Mouse (Mus musculus) MEL (cell line): ENCODE data around the gene Dram1. TPM values are rescaled to one million over a fixed set of nuclear protein-coding genes. Genes with fewer than 3 reads are reported as not detected.

Experiments
- DNase-seq: peaks from one replicate; pipeline ENCODE4 v3.0.0; 2011; ENCODE audit warnings: low read depth, low spot score
- H3K27ac ChIP-seq: 2 replicates; pipeline ENCODE4 v1.5.1; 2012; ENCODE audit warnings: low read depth, mild to moderate bottlenecking, control low read depth, low read length, moderate library complexity; ENCODE audit not compliant: control insufficient read depth
- H3K27me3 ChIP-seq, 2 experiments: fragments of 150-350 bp in 1 of 2; sonication (generic) in 1 of 2; 2 replicates each; pipeline ENCODE4 v1.6.1; 2012; ENCODE audit warnings: low read length in 2 of 2, mild to moderate bottlenecking in 2 of 2, improper control_type of control experiment in 1 of 2, moderate library complexity in 1 of 2; ENCODE audit not compliant: insufficient read depth in 2 of 2, control insufficient read depth in 1 of 2
- H3K36me3 ChIP-seq, 2 experiments: 2 replicates each; pipeline ENCODE4 v1.6.1; 2012 to 2014; ENCODE audit warnings: low read length in 2 of 2, improper control_type of control experiment in 1 of 2, inconsistent platforms in 1 of 2, mild to moderate bottlenecking in 1 of 2; ENCODE audit not compliant: insufficient read depth in 2 of 2, control insufficient read depth in 1 of 2
- H3K4me1 ChIP-seq, 2 experiments: fragments of 150-350 bp in 1 of 2; sonication (generic) in 1 of 2; 2 replicates each; pipeline ENCODE4 v1.6.1; 2012; ENCODE audit warnings: low read length in 2 of 2, improper control_type of control experiment in 1 of 2, mild to moderate bottlenecking in 1 of 2; ENCODE audit not compliant: insufficient read depth in 2 of 2, control insufficient read depth in 1 of 2
- H3K4me3 ChIP-seq, 2 experiments: fragments of 150-350 bp in 1 of 2; sonication (generic) in 1 of 2; 2 replicates each; pipeline ENCODE4 v1.5.1; 2012; ENCODE audit warnings: low read depth in 2 of 2, low read length in 2 of 2, mild to moderate bottlenecking in 2 of 2, moderate library complexity in 2 of 2, control low read depth in 1 of 2, improper control_type of control experiment in 1 of 2; ENCODE audit not compliant: control insufficient read depth in 1 of 2, insufficient read depth in 1 of 2
- H3K79me2 ChIP-seq: 2 replicates; pipeline ENCODE4 v1.6.1; 2012; ENCODE audit warnings: mild to moderate bottlenecking, low read length, moderate library complexity; ENCODE audit not compliant: control insufficient read depth, poor library complexity, insufficient read depth
- H3K9ac ChIP-seq: 2 replicates; pipeline ENCODE4 v1.6.1; 2012; ENCODE audit warnings: low read depth, mild to moderate bottlenecking, control low read depth, low read length, moderate library complexity; ENCODE audit not compliant: control insufficient read depth, poor library complexity, severe bottlenecking
- H3K9me3 ChIP-seq: fragments of 150-350 bp; sonication (generic); replicated peaks from 2 replicates; pipeline ENCODE4 v1.6.1; 2012; ENCODE audit warnings: mild to moderate bottlenecking, low read length, improper control_type of control experiment, moderate library complexity; ENCODE audit not compliant: insufficient read depth
- CHD1 ChIP-seq: IDR thresholded peaks from 2 replicates; pipeline ENCODE4 v1.6.1; 2012; ENCODE audit warnings: low read depth, mild to moderate bottlenecking, inconsistent platforms, low read length, improper control_type of control experiment
- ELF1 ChIP-seq: IDR thresholded peaks from 2 replicates; pipeline ENCODE4 v1.6.1; 2014; ENCODE audit warnings: low read depth, mild to moderate bottlenecking, inconsistent platforms, low read length, improper control_type of control experiment, moderate library complexity
- ETS1 ChIP-seq: IDR thresholded peaks from 2 replicates; pipeline ENCODE4 v1.6.1; 2012; ENCODE audit warnings: low read depth, mild to moderate bottlenecking, inconsistent platforms, low read length, improper control_type of control experiment, moderate library complexity
- GABPA ChIP-seq: IDR thresholded peaks from 2 replicates; pipeline ENCODE4 v1.6.1; 2012; ENCODE audit warnings: low read depth, mild to moderate bottlenecking, inconsistent platforms, low read length, improper control_type of control experiment, moderate library complexity
- GATA1 ChIP-seq: IDR thresholded peaks from 2 replicates; pipeline ENCODE4 v1.6.1; 2011; ENCODE audit warnings: low read depth, low read length, improper control_type of control experiment
- JUND ChIP-seq: IDR thresholded peaks from 2 replicates; pipeline ENCODE4 v1.6.1; 2011; ENCODE audit warnings: low read depth, mild to moderate bottlenecking, improper control_type of control experiment, low read length
- KAT2A ChIP-seq: conservative IDR thresholded peaks from 2 replicates; pipeline ENCODE4 v1.6.1; 2012; ENCODE audit warnings: low read depth, low read length, improper control_type of control experiment, inconsistent platforms
- MAFK ChIP-seq: IDR thresholded peaks from 2 replicates; pipeline ENCODE4 v1.6.1; 2011; ENCODE audit warnings: low read depth, mild to moderate bottlenecking, low read length, improper control_type of control experiment, borderline replicate concordance
- MEF2A ChIP-seq: IDR thresholded peaks from 2 replicates; pipeline ENCODE4 v1.6.1; 2014; ENCODE audit warnings: low read depth, mild to moderate bottlenecking, inconsistent platforms, low read length, improper control_type of control experiment; ENCODE audit not compliant: poor library complexity, insufficient replicate concordance, severe bottlenecking; ENCODE audit errors: extremely low read depth
- MYB ChIP-seq: IDR thresholded peaks from 2 replicates; pipeline ENCODE4 v1.6.1; 2011; ENCODE audit warnings: mild to moderate bottlenecking, low read depth, low read length, improper control_type of control experiment
- MYC ChIP-seq: IDR thresholded peaks from 2 replicates; pipeline ENCODE4 v1.6.1; 2011; ENCODE audit warnings: low read depth, mild to moderate bottlenecking, low read length, improper control_type of control experiment, moderate library complexity
- NELFE ChIP-seq: IDR thresholded peaks from 2 replicates; pipeline ENCODE4 v1.6.1; 2011; ENCODE audit warnings: low read depth, low read length, improper control_type of control experiment
- NRF1 ChIP-seq: IDR thresholded peaks from 2 replicates; pipeline ENCODE4 v1.6.1; 2014; ENCODE audit warnings: low read depth, mild to moderate bottlenecking, inconsistent platforms, low read length, improper control_type of control experiment, moderate library complexity; ENCODE audit not compliant: poor library complexity, insufficient read depth, severe bottlenecking
- POLR2AphosphoS2 ChIP-seq: IDR thresholded peaks from 2 replicates; pipeline ENCODE4 v1.6.1; 2011; ENCODE audit warnings: low read length, improper control_type of control experiment
- RAD21 ChIP-seq: IDR thresholded peaks from 2 replicates; pipeline ENCODE4 v1.6.1; 2011; ENCODE audit warnings: mild to moderate bottlenecking, low read depth, low read length, improper control_type of control experiment
- RCOR1 ChIP-seq: IDR thresholded peaks from 2 replicates; pipeline ENCODE4 v1.6.1; 2012; ENCODE audit warnings: low read depth, mild to moderate bottlenecking, inconsistent platforms, low read length, improper control_type of control experiment
- TAL1 ChIP-seq: IDR thresholded peaks from 2 replicates; pipeline ENCODE4 v1.6.1; 2012; ENCODE audit warnings: mild to moderate bottlenecking, inconsistent platforms, low read length, moderate library complexity, mixed read lengths
- TBP ChIP-seq: IDR thresholded peaks from 2 replicates; pipeline ENCODE4 v1.8.0; 2011; ENCODE audit warnings: low read depth, low read length, improper control_type of control experiment
- UBTF ChIP-seq: IDR thresholded peaks from 2 replicates; pipeline ENCODE4 v1.6.1; 2012; ENCODE audit warnings: low read depth, mild to moderate bottlenecking, inconsistent platforms, low read length, improper control_type of control experiment, moderate library complexity, borderline replicate concordance; ENCODE audit not compliant: insufficient read depth
- USF1 ChIP-seq: IDR thresholded peaks from 2 replicates; pipeline ENCODE4 v1.6.1; 2014; ENCODE audit warnings: low read depth, mild to moderate bottlenecking, inconsistent platforms, low read length, improper control_type of control experiment, moderate library complexity
- USF2 ChIP-seq, 2 experiments: IDR thresholded peaks; 2 replicates each; pipeline ENCODE4 v1.6.1; 2011 to 2012; ENCODE audit warnings: improper control_type of control experiment in 2 of 2, low read length in 2 of 2, borderline replicate concordance in 1 of 2, inconsistent platforms in 1 of 2, low read depth in 1 of 2, mild to moderate bottlenecking in 1 of 2; ENCODE audit not compliant: insufficient read depth in 1 of 2
- ZKSCAN1 ChIP-seq: IDR thresholded peaks from 2 replicates; pipeline ENCODE4 v1.6.1; 2012; ENCODE audit warnings: low read depth, mild to moderate bottlenecking, inconsistent platforms, low read length, improper control_type of control experiment, moderate library complexity
- ZNF384 ChIP-seq: IDR thresholded peaks from 2 replicates; pipeline ENCODE4 v1.6.1; 2012; ENCODE audit warnings: low read depth, mild to moderate bottlenecking, inconsistent platforms, low read length, improper control_type of control experiment
- polyA plus RNA-seq, 2 experiments: library from polyadenylated mRNA; stranded (reverse) in 1 of 2; unstranded in 1 of 2; fragments of >175 nt in 1 of 2; fragments of >200 nt in 1 of 2; gene quantifications; 2 replicates each; pipeline versions ENCODE4 v1.2.1 to v1.2.4; 2012; ENCODE audit warnings: low replicate concordance in 2 of 2, low read depth in 1 of 2; ENCODE audit not compliant: insufficient read length in 2 of 2, insufficient read depth in 1 of 2, missing spikeins in 1 of 2
- total RNA-seq: library from RNA; depleted of rRNA; stranded (reverse); fragments of 300-350 nt; gene quantifications from 2 replicates; pipeline ENCODE4 v1.2.3, GENCODE M21; 2012

Gene Dram1
- total and polyA plus RNA-seq, 3 experiments: 0.17 TPM; not detected in 2

DNA sequence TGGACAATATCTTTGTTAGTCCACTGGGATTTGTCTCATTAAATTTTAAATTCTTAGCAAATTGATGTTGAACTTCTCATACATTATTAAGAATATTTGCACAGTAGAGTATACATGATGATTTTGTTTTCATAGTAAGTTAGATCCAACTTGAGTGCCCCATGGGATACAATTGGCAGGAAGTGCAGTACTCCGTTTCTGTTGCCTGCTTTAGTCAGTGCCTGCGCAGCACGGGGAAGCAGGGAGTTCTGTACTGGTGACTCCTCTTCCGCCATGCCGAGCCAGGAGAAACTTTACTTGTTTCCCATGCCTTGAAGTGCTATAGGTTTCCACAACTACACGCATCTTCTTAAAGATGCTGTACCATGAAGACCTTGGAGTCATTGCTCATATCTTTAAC, 83.8 kb downstream of the Dram1 start:
- no peaks in the 10 kb centered on the region for H3K36me3 ChIP-seq
- no peak for DNase-seq
- H3K27ac ChIP-seq: no peak overlapping the region
- H3K27me3 ChIP-seq: no peaks in the 10 kb centered on the region
- no peaks in the 10 kb centered on the region for H3K79me2 ChIP-seq
- no peak overlapping the region for H3K9ac ChIP-seq
- H3K9me3 ChIP-seq: no peaks in the 10 kb centered on the region
- TF ChIP-seq MYC: no peak
- no peak for TF ChIP-seq TAL1
- TF ChIP-seq CHD1: no peak
- TF ChIP-seq KAT2A: no peak
- TF ChIP-seq NELFE: no peak
- TF ChIP-seq USF1: no peak
- TF ChIP-seq RCOR1: no peak
- TF ChIP-seq ELF1: no peak
- TF ChIP-seq USF2 (IDR thresholded peaks at IDR 0.05; ENCODE audit: borderline replicate concordance in 1 of 2, insufficient read depth in 1 of 2, low read depth in 1 of 2, low read length in 2 of 2): no peak
- TF ChIP-seq MYB: no peak
- TF ChIP-seq GATA1: no peak
- no peak for TF ChIP-seq GABPA
- TF ChIP-seq NRF1: no peak
- TF ChIP-seq ZNF384: no peak
- no peak for TF ChIP-seq POLR2AphosphoS2
- no peak for TF ChIP-seq JUND
- no peak for TF ChIP-seq UBTF
- H3K4me1 ChIP-seq: no peaks in the 10 kb centered on the region
- H3K4me3 ChIP-seq: no peak overlapping the region

GRCm38 (mm10) chr10:88288061-88288460, 90.8 kb downstream of the Dram1 start:
- Histone ChIP-seq H3K36me3 (no peaks in the 10 kb centered on the region), H3K79me2 (no peaks in the 10 kb centered on the region), H3K27ac (no peak overlapping the region), H3K4me3 (no peak overlapping the region), H3K9ac (no peak overlapping the region), H3K9me3 (no peaks in the 10 kb centered on the region), H3K4me1 (no peaks in the 10 kb centered on the region), H3K27me3 (no peaks in the 10 kb centered on the region; a peak in 1 of 4 replicates)
- DNase-seq: no peak
- TF ChIP-seq ZKSCAN1 (no peak), TAL1 (no peak), CHD1 (no peak), NRF1 (no peak), RAD21 (no peak), MAFK (no peak), MYC (no peak), MYB (no peak), TBP (no peak), ETS1 (no peak), RCOR1 (no peak), MEF2A (no peak), JUND (no peak)
